Mouse (Mus musculus) megakaryocyte, embryonic 14.5 days (primary cell): ENCODE measurements around the gene Sfi1.
"Not testable (repeated sequence)": the region's sequence is repeated elsewhere in the genome, so short reads cannot be mapped to it uniquely, and the experiment has no call there.

Source experiments
- FLI1 ChIP-seq: IDR thresholded peaks from 2 replicates; pipeline ENCODE4 v1.6.1; 2012; ENCODE audit warnings: low read length, inconsistent platforms, mixed read lengths
- GATA1 ChIP-seq: IDR thresholded peaks from 3 replicates; pipeline ENCODE4 v1.6.1; 2012; ENCODE audit warnings: mixed read lengths, low read length, inconsistent platforms, borderline replicate concordance

DNA sequence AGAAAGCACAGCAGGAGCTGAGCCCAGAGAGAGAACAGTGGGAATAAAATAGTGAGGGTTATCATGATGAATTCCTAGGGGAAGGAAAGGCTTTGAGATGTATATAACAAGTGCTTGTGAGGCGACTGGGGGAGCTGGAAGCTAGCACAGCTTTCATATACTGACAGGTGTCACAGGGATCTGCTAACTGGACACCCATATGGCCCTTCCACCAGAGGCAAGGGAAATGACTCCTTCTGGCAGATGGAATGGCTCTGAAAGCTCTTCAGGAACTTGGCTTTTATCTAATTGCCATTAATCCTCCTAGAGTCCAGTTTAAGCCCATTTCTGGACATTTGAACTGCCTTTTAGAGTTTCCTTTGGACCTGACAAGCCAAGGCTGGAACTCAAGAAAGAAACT lies 11.3 kb downstream of the Sfi1 start:
- TF ChIP-seq GATA1, FLI1: not testable (repeated sequence)
